Mouse (Mus musculus) layer of hippocampus, adult 11-12 months (tissue): Measurements from ENCODE around the gene Diaph2.
A peak's percentile ranks its signal among the peaks of the same experiment; 100 is the strongest.
"Not testable (repeated sequence)": the region's sequence is repeated elsewhere in the genome, so short reads cannot be mapped to it uniquely, and the experiment has no call there.

Experiments used
- DNase-seq: peaks from one replicate; pipeline ENCODE4 v3.0.0; 2022; ENCODE audit warnings: low spot score

Gene Diaph2

GRCm38 (mm10) chrX:129831903-129832302 is 82.4 kb downstream of the Diaph2 start:
- no peak for DNase-seq

- no peak for DNase-seq
Observed at GRCm38 (mm10) chrX:129833887-129834286, 84.3 kb downstream of the Diaph2 start.

- peak; percentile 11 for DNase-seq
Observed at GRCm38 (mm10) chrX:129884465-129884864, 134.9 kb downstream of the Diaph2 start.

- DNase-seq = no peak
Observed at GRCm38 (mm10) chrX:129925806-129926205, 176.3 kb downstream of the Diaph2 start.

- peak; percentile 3 for DNase-seq
Observed at GRCm38 (mm10) chrX:129974816-129975215, 225.3 kb downstream of the Diaph2 start.

GRCm38 (mm10) chrX:130008210-130008609 is 258.7 kb downstream of the Diaph2 start:
- no peak for DNase-seq

- DNase-seq = peak; percentile 3
Observed at GRCm38 (mm10) chrX:130019735-130020134, 270.2 kb downstream of the Diaph2 start.

- no peak for DNase-seq
Observed at GRCm38 (mm10) chrX:130044525-130044924, 295.0 kb downstream of the Diaph2 start.

- DNase-seq = no peak
Observed at GRCm38 (mm10) chrX:130149216-130149615, 399.7 kb downstream of the Diaph2 start.

GRCm38 (mm10) chrX:130152164-130152563 is 402.6 kb downstream of the Diaph2 start:
- no peak for DNase-seq

GRCm38 (mm10) chrX:130173126-130173525 is 423.6 kb downstream of the Diaph2 start:
- DNase-seq = no peak

- no peak for DNase-seq
Observed at GRCm38 (mm10) chrX:130187891-130188290, 438.3 kb downstream of the Diaph2 start.

GRCm38 (mm10) chrX:130188449-130188848 is 438.9 kb downstream of the Diaph2 start:
- DNase-seq = no peak

GRCm38 (mm10) chrX:130189250-130189649 is 439.7 kb downstream of the Diaph2 start:
- no peak for DNase-seq

- not testable (repeated sequence) for DNase-seq
Observed at GRCm38 (mm10) chrX:130197412-130197811, 447.9 kb downstream of the Diaph2 start.

- DNase-seq = no peak
Observed at GRCm38 (mm10) chrX:130205243-130205642, 455.7 kb downstream of the Diaph2 start.

- DNase-seq = no peak
Observed at GRCm38 (mm10) chrX:130212227-130212626, 462.7 kb downstream of the Diaph2 start.

- no peak for DNase-seq
Observed at GRCm38 (mm10) chrX:130212759-130213158, 463.2 kb downstream of the Diaph2 start.

- no peak for DNase-seq
Observed at GRCm38 (mm10) chrX:130230045-130230444, 480.5 kb downstream of the Diaph2 start.

GRCm38 (mm10) chrX:130235167-130235566 is 485.6 kb downstream of the Diaph2 start:
- DNase-seq = no peak

GRCm38 (mm10) chrX:130246652-130247051 is 497.1 kb downstream of the Diaph2 start:
- DNase-seq = peak; percentile 6

GRCm38 (mm10) chrX:130253664-130254063 is 504.1 kb downstream of the Diaph2 start:
- DNase-seq = peak; percentile 65

GRCm38 (mm10) chrX:130265707-130266106 is 516.2 kb downstream of the Diaph2 start:
- DNase-seq = no peak

- DNase-seq = no peak
Observed at GRCm38 (mm10) chrX:130279144-130279543, 529.6 kb downstream of the Diaph2 start.

GRCm38 (mm10) chrX:130281484-130281883 is 531.9 kb downstream of the Diaph2 start:
- DNase-seq = no peak
